Comparison of ENCODE assay signal across 10 mouse cellular contexts in the genomic region with DNA sequence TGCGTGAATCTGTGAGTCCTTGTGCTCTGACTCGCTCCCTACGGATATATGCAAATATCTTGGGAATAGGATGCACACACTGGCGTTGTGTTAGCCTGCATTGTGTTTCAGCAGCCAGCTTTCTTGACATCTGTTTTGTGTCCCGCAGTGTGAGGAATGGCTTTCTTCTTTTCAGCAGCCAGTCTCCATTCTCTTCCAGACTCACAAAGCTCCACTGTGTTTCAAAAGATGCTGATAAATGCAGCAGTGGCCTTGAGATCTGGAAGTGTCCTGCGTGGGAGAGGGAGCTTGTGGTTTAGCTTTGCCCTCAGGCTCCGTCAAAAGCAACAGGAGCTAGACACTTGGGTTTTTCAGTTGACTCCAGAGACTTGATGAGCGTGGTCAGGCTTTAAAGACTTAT.
DNase-seq lines count a peak whose midpoint lies in the region; ATAC-seq and TF ChIP-seq lines count a peak whose summit lies in the region.
"Had no signal": no experiment of that assay in that cellular context is flagged by ENCODE, and none has a peak within 500 bp of the region (broad histone marks: within the 10 kb centered on the region; RNA-seq: fewer than 3 reads in every experiment).

No protein-coding gene starts in this region.

- no peaks in the 10 kb centered on the region for H3K9me3 ChIP-seq in lung, embryonic 14.5 days (ENCODE audit: low read depth, low read length)
- H3K9me3 ChIP-seq in forebrain, embryonic 14.5 days (replicated peaks; ENCODE audit: control insufficient read depth, low read length), result no peaks in the 10 kb centered on the region; the same call in 1 of the 2 replicates
- H3K9me3 ChIP-seq in hindbrain, postnatal 0 days (ENCODE audit: low read length), result no peaks in the 10 kb centered on the region
- H3K9me3 ChIP-seq: limb, embryonic 13.5 days had no signal

- H3K4me3 ChIP-seq in lung, embryonic 14.5 days (ENCODE audit: low read depth, low read length), result no peak overlapping the region
- H3K4me3 ChIP-seq in forebrain, embryonic 14.5 days (ENCODE audit: low read depth, low read length), result no peak overlapping the region
- no peak overlapping the region for H3K4me3 ChIP-seq in hindbrain, postnatal 0 days (ENCODE audit: low read length)
- H3K4me3 ChIP-seq: limb, embryonic 13.5 days had no signal

- no peaks in the 10 kb centered on the region for H3K4me1 ChIP-seq in lung, embryonic 14.5 days (ENCODE audit: insufficient read depth)
- peaks cover 5% of the 10 kb centered on the region; the same call in 1 of the 2 replicates for H3K4me1 ChIP-seq in forebrain, embryonic 14.5 days (ENCODE audit: control insufficient read depth, insufficient read depth, low read length)
- no peaks in the 10 kb centered on the region for H3K4me1 ChIP-seq in hindbrain, postnatal 0 days (ENCODE audit: insufficient read depth, low read length)

- peak overlapping the region; percentile 16; the same call in 1 of the 2 replicates for H3K27ac ChIP-seq in lung, embryonic 14.5 days (ENCODE audit: low read depth)
- peak overlapping the region; percentile 46; the same call in 1 of the 2 replicates for H3K27ac ChIP-seq in forebrain, embryonic 14.5 days (ENCODE audit: low read depth, low read length)
- H3K27ac ChIP-seq in hindbrain, postnatal 0 days, result peak overlapping the region; percentile 65; the same call in 1 of the 2 replicates
- H3K27ac ChIP-seq: limb, embryonic 13.5 days had no signal

- no peak for ATAC-seq in lung, embryonic 14.5 days (ENCODE audit: insufficient read depth)
- ATAC-seq in forebrain, embryonic 14.5 days, result peak; percentile 85
- peak; percentile 82 for ATAC-seq in hindbrain, postnatal 0 days
- ATAC-seq in erythroblast, adult 5-6 weeks (replicated peaks; ENCODE audit: low FRiP score, poor library complexity, severe bottlenecking), result no peak

- H3K27me3 ChIP-seq in lung, embryonic 14.5 days (ENCODE audit: insufficient read depth, low read length), result no peaks in the 10 kb centered on the region
- H3K27me3 ChIP-seq in forebrain, embryonic 14.5 days (replicated peaks; ENCODE audit: control insufficient read depth, insufficient read depth, low read length), result no peaks in the 10 kb centered on the region
- H3K27me3 ChIP-seq in hindbrain, postnatal 0 days (ENCODE audit: insufficient read depth, low read length), result no peaks in the 10 kb centered on the region
- H3K27me3 ChIP-seq: limb, embryonic 13.5 days had no signal

- no peaks in the 10 kb centered on the region for H3K36me3 ChIP-seq in lung, embryonic 14.5 days (ENCODE audit: insufficient read depth)
- no peaks in the 10 kb centered on the region for H3K36me3 ChIP-seq in forebrain, embryonic 14.5 days (ENCODE audit: control insufficient read depth, insufficient read depth, low read length)
- no peaks in the 10 kb centered on the region for H3K36me3 ChIP-seq in hindbrain, postnatal 0 days (ENCODE audit: insufficient read depth, low read length)
- H3K36me3 ChIP-seq: limb, embryonic 13.5 days had no signal

- H3K9ac ChIP-seq in lung, embryonic 14.5 days, result no peak overlapping the region
- H3K9ac ChIP-seq in forebrain, embryonic 14.5 days (ENCODE audit: low read length), result 0 out of 2 replicates have a peak overlapping the region, but pooled peaks have one; percentile 26
- H3K9ac ChIP-seq in hindbrain, postnatal 0 days (replicated peaks; ENCODE audit: low read length), result no peak overlapping the region
- H3K9ac ChIP-seq: limb, embryonic 13.5 days had no signal

- WGBS in lung, embryonic 14.5 days, result 49% methylated on average over 8 of the region's 8 CpGs
- 8% methylated on average over 8 of the region's 8 CpGs for WGBS in forebrain, embryonic 14.5 days
- 11% methylated on average over 8 of the region's 8 CpGs for WGBS in hindbrain, postnatal 0 days

- peak; percentile 34 for DNase-seq in lung, embryonic 14.5 days
- no peak for DNase-seq in lung, postnatal 36 days
- DNase-seq in forebrain, embryonic 14.5 days (ENCODE audit: low spot score), result peak; percentile 63
- DNase-seq in hindbrain, postnatal 0 days (ENCODE audit: low spot score), result peak; percentile 37
- peak; percentile 7 for DNase-seq in yolk sac, embryonic 10.5 days (ENCODE audit: low spot score)
- no peak for DNase-seq in frontal cortex, postnatal 10 days (ENCODE audit: low spot score in 2 of 2)
- no peak for DNase-seq in right cerebral cortex, postnatal 14 days
- DNase-seq: gastrocnemius, postnatal 10 days had no signal

- H3K4me2 ChIP-seq in lung, embryonic 14.5 days, result no peak overlapping the region
- no peak overlapping the region for H3K4me2 ChIP-seq in forebrain, embryonic 14.5 days (ENCODE audit: low read length)
- H3K4me2 ChIP-seq in hindbrain, postnatal 0 days (ENCODE audit: low read depth, low read length), result no peak overlapping the region
- H3K4me2 ChIP-seq: limb, embryonic 13.5 days had no signal

- TF ChIP-seq CTCF in lung, embryonic 14.5 days (IDR thresholded peaks at IDR 0.05; ENCODE audit: low read depth), result no peak
- no peak for TF ChIP-seq CTCF in hindbrain, postnatal 0 days (IDR thresholded peaks at IDR 0.05; ENCODE audit: low read depth)

Comparison
In these comparisons a context has a peak if more than half of its experiments do, and no peak if none do; other contexts are left out.
1. DNase-seq: peak in lung, embryonic 14.5 days (single experiment), forebrain, embryonic 14.5 days (single experiment), hindbrain, postnatal 0 days (single experiment) and yolk sac, embryonic 10.5 days (single experiment); none in lung, postnatal 36 days (single experiment), frontal cortex, postnatal 10 days (0 of 2) and right cerebral cortex, postnatal 14 days (single experiment).
2. ATAC-seq: peak in forebrain, embryonic 14.5 days (single experiment) and hindbrain, postnatal 0 days (single experiment); none in lung, embryonic 14.5 days (single experiment) and erythroblast, adult 5-6 weeks (single experiment).
3. Peak in every context shown above with its lines, with median percentiles within 50 percentile points of each other: H3K27ac ChIP-seq.